Comparison of ENCODE assay signal across 8 mouse cellular contexts in the genomic region with DNA sequence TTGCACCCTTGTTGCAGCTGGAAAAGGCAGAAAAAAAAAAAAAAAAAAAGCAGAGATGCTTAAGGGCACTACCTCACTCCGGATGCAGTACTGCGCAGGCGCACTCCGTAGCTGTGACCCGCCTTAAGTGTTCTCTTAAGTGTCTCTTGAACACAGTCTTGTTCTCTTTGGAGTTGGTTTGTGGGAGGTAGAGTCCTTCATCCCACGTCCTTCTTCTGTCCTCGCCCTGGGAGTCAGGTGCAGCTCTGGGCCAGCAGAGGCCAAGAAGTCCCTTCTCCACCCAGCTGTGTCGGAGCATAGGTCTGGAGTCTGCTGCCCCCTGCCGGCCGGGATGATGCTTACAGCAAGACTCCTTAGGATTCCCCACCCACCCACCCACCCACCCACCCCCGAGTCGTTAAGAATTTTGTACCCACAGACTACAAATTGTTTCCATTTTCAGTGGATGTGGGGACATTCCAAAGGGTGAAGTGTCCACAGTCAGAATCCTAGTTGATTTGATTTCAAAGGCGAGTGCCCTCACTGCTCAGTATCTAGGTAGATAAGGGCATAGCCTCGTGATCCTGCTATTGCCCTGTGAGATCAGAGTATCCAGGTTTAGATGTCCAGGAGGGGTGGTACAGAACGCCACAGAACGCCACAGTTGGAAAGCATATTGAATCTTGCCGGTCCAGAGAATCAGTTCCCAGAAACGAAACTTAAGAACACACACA. TPM values are rescaled to one million over a fixed set of nuclear protein-coding genes. Genes with fewer than 3 reads are reported as not detected.
DNase-seq lines count a peak whose midpoint lies in the region; ATAC-seq and TF ChIP-seq lines count a peak whose summit lies in the region.

No protein-coding gene starts in this region.

- peak; percentile 90 for DNase-seq in CD4-positive, CD25-positive, alpha-beta regulatory T cell, adult 2 months (ENCODE audit: low read depth, low spot score)
- peak; percentile 76 for DNase-seq in brain, embryonic 14.5 days (ENCODE audit: low read depth)
- peak; percentile 25 for DNase-seq in fibroblast of lung, adult 2 months (ENCODE audit: low read depth)
- peak; percentile 90 for DNase-seq in kidney, postnatal 10 days
- DNase-seq in naive thymus-derived CD4-positive, alpha-beta T cell, adult 2 months (ENCODE audit: low read depth) = peak; percentile 88
- DNase-seq in splenic B cell, adult 2 months (ENCODE audit: low read depth, low spot score) = peak; percentile 75

- H3K27me3 ChIP-seq in heart, embryonic 15.5 days = no peaks in the 10 kb centered on the region
- peaks cover 10% of the 10 kb centered on the region for H3K27me3 ChIP-seq in liver, embryonic 12.5 days (replicated peaks)
- H3K27me3 ChIP-seq in splenic B cell, adult 2 months (ENCODE audit: control insufficient read depth, insufficient read depth, low read length, poor library complexity, severe bottlenecking) = no peaks in the 10 kb centered on the region

- peak; percentile 54; the same call in 1 of the 2 replicates for ATAC-seq in heart, embryonic 15.5 days (replicated peaks; ENCODE audit: insufficient number of reproducible peaks, insufficient read depth, low FRiP score, low read depth)
- peak; percentile 65 for ATAC-seq in liver, embryonic 12.5 days

- peak; percentile 67 for TF ChIP-seq CTCF in brain, embryonic 14.5 days (IDR thresholded peaks at IDR 0.05; ENCODE audit: borderline replicate concordance, extremely low read depth, insufficient read depth, insufficient read length)

- H3K27ac ChIP-seq in heart, embryonic 15.5 days = no peak overlapping the region
- H3K27ac ChIP-seq in liver, embryonic 12.5 days = no peak overlapping the region

- H3K9ac ChIP-seq in heart, embryonic 15.5 days = peak overlapping the region; percentile 18; the same call in 1 of the 2 replicates
- H3K9ac ChIP-seq in liver, embryonic 12.5 days = no peak overlapping the region

- H3K4me1 ChIP-seq in heart, embryonic 15.5 days (replicated peaks) = peaks cover 5% of the 10 kb centered on the region
- peaks cover 6% of the 10 kb centered on the region; the same call in 1 of the 2 replicates for H3K4me1 ChIP-seq in liver, embryonic 12.5 days

- no peaks in the 10 kb centered on the region for H3K36me3 ChIP-seq in heart, embryonic 15.5 days
- H3K36me3 ChIP-seq in liver, embryonic 12.5 days = no peaks in the 10 kb centered on the region
- no peaks in the 10 kb centered on the region for H3K36me3 ChIP-seq in splenic B cell, adult 2 months (ENCODE audit: control insufficient read depth, insufficient read depth, low read length, poor library complexity, severe bottlenecking)

- peak overlapping the region; percentile 49 for H3K4me3 ChIP-seq in heart, embryonic 15.5 days
- peak overlapping the region; percentile 15; the same call in 1 of the 2 replicates for H3K4me3 ChIP-seq in liver, embryonic 12.5 days

- no peaks in the 10 kb centered on the region for H3K9me3 ChIP-seq in heart, embryonic 15.5 days (replicated peaks)
- H3K9me3 ChIP-seq in liver, embryonic 12.5 days (replicated peaks) = no peaks in the 10 kb centered on the region

- no peak for TF ChIP-seq POLR2A in brain, embryonic 14.5 days (IDR thresholded peaks at IDR 0.05; ENCODE audit: borderline replicate concordance, extremely low read depth, insufficient read depth, insufficient read length, poor library complexity, severe bottlenecking)

- peak overlapping the region; percentile 81 for H3K4me2 ChIP-seq in heart, embryonic 15.5 days
- peak overlapping the region; percentile 50 for H3K4me2 ChIP-seq in liver, embryonic 12.5 days

- WGBS in heart, embryonic 15.5 days = 17% methylated on average over 18 of the region's 18 CpGs
- 21% methylated on average over 18 of the region's 18 CpGs for WGBS in liver, embryonic 12.5 days (ENCODE audit: insufficient replicate concordance)

RNA-seq across cellular contexts. Expression of a gene that starts 31.1 kb away (rescaled TPM):
- 0.36 and 0.43 TPM in 2 replicates for polyA plus RNA-seq in brain, embryonic 14.5 days (2012; rRNA removed)
- 0.68 and 2.1 TPM in 2 replicates for polyA plus RNA-seq in heart, embryonic 15.5 days (2015; fragmentation: Nextera tagmentation; extraction: Ambion mirVana)
- 5.4 and 5.6 TPM in 2 replicates for polyA plus RNA-seq in liver, embryonic 12.5 days (2016; fragmentation: Nextera tagmentation; extraction: Ambion mirVana)

RNA-seq across cellular contexts. Expression of a gene that starts 53.1 kb away (rescaled TPM):
- polyA plus RNA-seq in brain, embryonic 14.5 days (2012; rRNA removed) = 11.3 and 14.9 TPM in 2 replicates
- polyA plus RNA-seq in heart, embryonic 15.5 days (2015; fragmentation: Nextera tagmentation; extraction: Ambion mirVana) = 9.0 and 9.6 TPM in 2 replicates
- 4.2 and 4.9 TPM in 2 replicates for polyA plus RNA-seq in liver, embryonic 12.5 days (2016; fragmentation: Nextera tagmentation; extraction: Ambion mirVana)

Comparison
In these comparisons a context has a peak if more than half of its experiments do, and no peak if none do; other contexts are left out.
1. DNase-seq: peak in every context shown above with its lines; median percentile 90 in CD4-positive, CD25-positive, alpha-beta regulatory T cell, adult 2 months; 90 in kidney, postnatal 10 days; 88 in naive thymus-derived CD4-positive, alpha-beta T cell, adult 2 months; 76 in brain, embryonic 14.5 days; 75 in splenic B cell, adult 2 months; 25 in fibroblast of lung, adult 2 months.